Mouse (Mus musculus): Measurements from ENCODE around the gene U2af1.

DNA sequence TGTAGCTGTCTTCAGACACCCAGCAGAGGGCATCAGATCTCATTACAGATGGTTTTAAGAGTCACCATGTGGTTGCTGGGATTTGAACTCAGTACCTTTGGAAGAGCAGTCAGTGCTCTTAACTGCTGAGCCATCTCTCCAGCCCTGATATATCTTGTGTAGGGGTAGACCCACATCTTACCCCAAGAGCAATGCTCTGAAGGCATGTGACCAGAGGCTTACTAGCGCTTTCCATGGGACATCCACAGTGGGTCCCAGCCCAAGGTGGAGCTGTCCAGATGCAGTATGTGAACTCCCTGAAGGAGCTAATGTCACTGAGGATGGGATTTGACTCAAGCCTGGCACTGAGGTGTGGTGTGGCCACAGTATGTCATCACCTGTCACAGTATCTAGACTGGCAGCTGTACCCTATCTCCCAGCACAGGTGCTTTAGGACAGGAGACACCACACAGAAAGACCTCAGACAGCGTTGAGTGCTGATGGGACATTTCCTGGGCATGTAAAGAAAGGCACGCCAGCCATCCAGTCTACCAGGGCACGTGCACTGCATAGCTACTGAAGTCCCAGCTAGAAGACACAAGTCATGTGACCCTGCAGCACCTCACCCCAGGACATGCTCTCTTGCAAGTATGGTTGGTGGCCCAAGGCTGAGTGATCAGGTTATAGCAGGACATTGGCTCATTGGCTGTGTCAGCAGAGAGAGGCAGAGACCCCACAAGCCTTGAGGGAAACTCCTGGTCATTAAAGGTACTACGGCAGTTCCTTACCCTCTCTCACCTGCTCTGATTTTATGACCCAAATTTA lies 12.3 kb downstream of the U2af1 start:
- no peak for TF ChIP-seq CTCF (IDR thresholded peaks at IDR 0.05; ENCODE audit: control insufficient read depth, insufficient read depth, insufficient read length)
- TF ChIP-seq FOSL1 (IDR thresholded peaks at IDR 0.05; ENCODE audit: insufficient read depth, low read length, poor library complexity, severe bottlenecking): no peak
- no peak for TF ChIP-seq CEBPB (IDR thresholded peaks at IDR 0.05; ENCODE audit: low read depth)
- TF ChIP-seq MYOG (IDR thresholded peaks at IDR 0.05; ENCODE audit: control insufficient read depth, extremely low read depth, insufficient read length): no peak
- no peak for TF ChIP-seq USF1 (IDR thresholded peaks at IDR 0.05; ENCODE audit: low read depth)
